In genomic region chr4:62807926-62808552, GRCm38 (mm10) we compare ENCODE assay signal across 19 mouse cellular contexts.
DNase-seq lines count a peak whose midpoint lies in the region; ATAC-seq and TF ChIP-seq lines count a peak whose summit lies in the region.
"Had no signal": no experiment of that assay in that cellular context is flagged by ENCODE, and none has a peak within 500 bp of the region (broad histone marks: within the 10 kb centered on the region; RNA-seq: fewer than 3 reads in every experiment).

No protein-coding gene starts in this region.

- ATAC-seq in forebrain, embryonic 16.5 days: no peak
- ATAC-seq: liver, postnatal 0 days; midbrain, embryonic 15.5 days had no signal

- peak; percentile 42 for TF ChIP-seq CTCF in layer of hippocampus, adult 2 months (conservative IDR thresholded peaks at IDR 0.05)
- peak; percentile 30; the same call in 1 of the 2 replicates for TF ChIP-seq CTCF in thymus, adult 2 months (IDR thresholded peaks at IDR 0.05; ENCODE audit: borderline replicate concordance, control insufficient read depth, extremely low read depth, insufficient read depth, low read length, poor library complexity)
- peak; percentile 6; the same call in 1 of the 2 replicates for TF ChIP-seq CTCF in bone marrow, adult 2 months (IDR thresholded peaks at IDR 0.05; ENCODE audit: control insufficient read depth, insufficient read depth, low read length)

- peaks cover 28% of the 10 kb centered on the region for H3K4me1 ChIP-seq in thymus, adult 2 months (replicated peaks; ENCODE audit: control insufficient read depth, insufficient read depth, low read length)
- H3K4me1 ChIP-seq in bone marrow, adult 2 months (ENCODE audit: control insufficient read depth, insufficient read depth, low read length): no peaks in the 10 kb centered on the region; the same call in 1 of the 2 replicates
- no peaks in the 10 kb centered on the region for H3K4me1 ChIP-seq in forebrain, embryonic 16.5 days (replicated peaks; ENCODE audit: control insufficient read depth, insufficient read depth, low read length)
- H3K4me1 ChIP-seq: forebrain, embryonic 10.5 days; hindbrain, embryonic 12.5 days; midbrain, embryonic 15.5 days; neural tube, embryonic 12.5 days had no signal

- no peaks in the 10 kb centered on the region for H3K36me3 ChIP-seq in thymus, adult 2 months (ENCODE audit: control insufficient read depth, insufficient read depth, low read length)
- H3K36me3 ChIP-seq in forebrain, embryonic 16.5 days (ENCODE audit: control insufficient read depth, insufficient read depth): no peaks in the 10 kb centered on the region
- H3K36me3 ChIP-seq: embryonic facial prominence, embryonic 13.5 days; forebrain, embryonic 10.5 days; heart, embryonic 15.5 days; hindbrain, embryonic 12.5 days; midbrain, embryonic 15.5 days; neural tube, embryonic 12.5 days had no signal

- 92% methylated on average over 12 of the region's 12 CpGs for WGBS in thymus, adult 2 months
- WGBS in bone marrow, adult 2 months: 70% methylated on average over 12 of the region's 12 CpGs
- WGBS in forebrain, embryonic 16.5 days: 69% methylated on average over 11 of the region's 12 CpGs

- no peak for TF ChIP-seq POLR2A in thymus, adult 2 months (IDR thresholded peaks at IDR 0.05; ENCODE audit: control insufficient read depth, extremely low read depth, insufficient read depth, low read length, poor library complexity)
- no peak for TF ChIP-seq POLR2A in bone marrow, adult 2 months (IDR thresholded peaks at IDR 0.05; ENCODE audit: borderline replicate concordance, control insufficient read depth, low read depth, low read length)

- DNase-seq in layer of hippocampus, adult 2 months (ENCODE audit: low spot score in 2 of 2): no peak
- DNase-seq in layer of hippocampus, adult 9-10 months (ENCODE audit: low spot score): no peak
- no peak for DNase-seq in thymus, adult 2 months
- DNase-seq in thymus, postnatal 0 days (ENCODE audit: low spot score): no peak
- DNase-seq in gastrocnemius, postnatal 10 days: no peak
- DNase-seq: adrenal gland, adult 2 months; cerebellum, adult 8-10 months; kidney, adult 8-10 months; kidney, postnatal 4 days; layer of hippocampus, postnatal 36 days; liver, postnatal 0 days had no signal

- no peak overlapping the region for H3K27ac ChIP-seq in layer of hippocampus, adult 2 months
- H3K27ac ChIP-seq in thymus, adult 2 months (ENCODE audit: control insufficient read depth, insufficient read depth, low read length): no peak overlapping the region
- no peak overlapping the region for H3K27ac ChIP-seq in bone marrow, adult 2 months (ENCODE audit: control insufficient read depth, insufficient read depth, low read depth, low read length, poor library complexity)
- no peak overlapping the region for H3K27ac ChIP-seq in forebrain, embryonic 16.5 days (ENCODE audit: low read length)
- H3K27ac ChIP-seq: embryonic facial prominence, embryonic 13.5 days; forebrain, embryonic 10.5 days; heart, embryonic 15.5 days; hindbrain, embryonic 12.5 days; midbrain, embryonic 15.5 days; neural tube, embryonic 12.5 days had no signal

- no peaks in the 10 kb centered on the region; the same call in 1 of the 2 replicates for H3K27me3 ChIP-seq in thymus, adult 2 months (ENCODE audit: control insufficient read depth, insufficient read depth, low read length)
- H3K27me3 ChIP-seq in forebrain, embryonic 16.5 days (replicated peaks; ENCODE audit: control insufficient read depth, insufficient read depth, low read length): no peaks in the 10 kb centered on the region
- H3K27me3 ChIP-seq: embryonic facial prominence, embryonic 13.5 days; heart, embryonic 15.5 days; hindbrain, embryonic 12.5 days; midbrain, embryonic 15.5 days; neural tube, embryonic 12.5 days had no signal

- no peaks in the 10 kb centered on the region for H3K9me3 ChIP-seq in forebrain, embryonic 16.5 days (ENCODE audit: control insufficient read depth, low read length)
- H3K9me3 ChIP-seq: embryonic facial prominence, embryonic 13.5 days; forebrain, embryonic 10.5 days; heart, embryonic 15.5 days; hindbrain, embryonic 12.5 days; midbrain, embryonic 15.5 days; neural tube, embryonic 12.5 days had no signal

- no peak overlapping the region for H3K9ac ChIP-seq in forebrain, embryonic 16.5 days (replicated peaks; ENCODE audit: low read depth, low read length)
- H3K9ac ChIP-seq: embryonic facial prominence, embryonic 13.5 days; heart, embryonic 15.5 days; hindbrain, embryonic 12.5 days; liver, postnatal 0 days; midbrain, embryonic 15.5 days; neural tube, embryonic 12.5 days had no signal

- H3K4me2 ChIP-seq in forebrain, embryonic 16.5 days (ENCODE audit: low read length): no peak overlapping the region
- H3K4me2 ChIP-seq: embryonic facial prominence, embryonic 13.5 days; heart, embryonic 15.5 days; hindbrain, embryonic 12.5 days; midbrain, embryonic 15.5 days; neural tube, embryonic 12.5 days had no signal

- no peak overlapping the region for H3K4me3 ChIP-seq in layer of hippocampus, adult 2 months
- no peak overlapping the region for H3K4me3 ChIP-seq in thymus, adult 2 months (ENCODE audit: control insufficient read depth, insufficient read depth, low read length)
- no peak overlapping the region for H3K4me3 ChIP-seq in bone marrow, adult 2 months (replicated peaks; ENCODE audit: control insufficient read depth, low read depth, low read length)
- H3K4me3 ChIP-seq in forebrain, embryonic 16.5 days (replicated peaks; ENCODE audit: low read length): no peak overlapping the region
- H3K4me3 ChIP-seq: embryonic facial prominence, embryonic 13.5 days; forebrain, embryonic 10.5 days; heart, embryonic 15.5 days; hindbrain, embryonic 12.5 days; midbrain, embryonic 15.5 days; neural tube, embryonic 12.5 days had no signal
